Mouse (Mus musculus) liver, postnatal 0 days (tissue): Measurements from ENCODE around the gene Bcl2l11.

Experiments
- CTCF ChIP-seq: sonication (generic); IDR thresholded peaks from 2 replicates; pipeline ENCODE4 v1.5.1; 2016; ENCODE audit warnings: antibody characterized with exemption, low read depth
- EP300 ChIP-seq: IDR thresholded peaks from 2 replicates; pipeline ENCODE4 v1.6.1; 2016; ENCODE audit warnings: antibody characterized with exemption, low read depth, mild to moderate bottlenecking

DNA sequence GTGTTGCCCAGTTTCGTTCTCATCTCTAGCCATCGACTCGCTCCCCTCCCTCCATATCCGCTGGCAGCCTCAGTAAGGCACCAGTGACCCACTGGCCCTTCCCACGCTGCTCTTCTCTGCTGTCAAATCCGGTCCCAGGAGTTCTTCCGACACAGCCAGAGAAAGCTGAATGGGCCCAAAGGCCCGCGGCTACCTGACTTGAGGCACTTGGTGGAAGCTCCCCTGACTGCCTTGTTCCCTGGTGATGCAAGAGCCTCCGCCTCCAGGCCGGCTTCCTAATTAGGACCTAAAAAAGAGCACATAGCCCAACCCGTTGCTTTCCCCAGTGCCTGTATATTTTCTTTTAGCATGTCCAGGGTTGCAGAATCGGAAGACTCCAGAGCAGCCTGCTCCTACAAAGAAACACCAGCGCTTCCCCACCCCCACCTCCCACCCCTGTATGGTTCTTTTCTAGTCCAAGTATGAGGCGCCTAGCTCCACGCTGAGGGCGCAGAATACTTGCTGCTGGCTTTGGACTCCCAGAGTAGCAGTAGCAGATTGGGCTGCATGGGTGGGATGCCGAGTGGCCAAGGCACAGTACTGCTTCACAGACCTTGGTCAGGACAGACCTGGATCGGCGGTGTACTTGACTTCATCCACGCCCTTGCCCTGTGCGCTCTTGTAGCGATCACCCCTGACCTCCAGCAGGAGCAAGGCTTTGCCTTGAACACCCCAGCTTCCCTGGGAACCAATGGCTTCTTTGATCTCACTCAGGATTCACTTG is 1.7 kb upstream of the Bcl2l11 start:
- TF ChIP-seq CTCF (no peak), EP300 (no peak)
